Mouse (Mus musculus): Measurements from ENCODE around the gene Tnfrsf1b.

- peak; percentile 99 for TF ChIP-seq CTCF (IDR thresholded peaks at IDR 0.05; ENCODE audit: borderline replicate concordance, control insufficient read depth, extremely low read depth, insufficient read depth, low read length, poor library complexity)
- TF ChIP-seq POLR2A (IDR thresholded peaks at IDR 0.05; ENCODE audit: control insufficient read depth, extremely low read depth, insufficient read depth, low read length, poor library complexity) = peak; percentile 78
Observed at GRCm38 (mm10) chr4:145194559-145195162, 52.0 kb downstream of the Tnfrsf1b start, which contains the start of gene Vps13d.

All from thymus, adult 2 months (tissue).